Mouse (Mus musculus): ENCODE data around the gene Bmp2. TPM values are rescaled to one million over a fixed set of nuclear protein-coding genes. Genes with fewer than 3 reads are reported as not detected.

Gene Bmp2
- polyA plus RNA-seq (2012; rRNA removed) = 37.7 and 48.4 TPM in 2 replicates

DNA sequence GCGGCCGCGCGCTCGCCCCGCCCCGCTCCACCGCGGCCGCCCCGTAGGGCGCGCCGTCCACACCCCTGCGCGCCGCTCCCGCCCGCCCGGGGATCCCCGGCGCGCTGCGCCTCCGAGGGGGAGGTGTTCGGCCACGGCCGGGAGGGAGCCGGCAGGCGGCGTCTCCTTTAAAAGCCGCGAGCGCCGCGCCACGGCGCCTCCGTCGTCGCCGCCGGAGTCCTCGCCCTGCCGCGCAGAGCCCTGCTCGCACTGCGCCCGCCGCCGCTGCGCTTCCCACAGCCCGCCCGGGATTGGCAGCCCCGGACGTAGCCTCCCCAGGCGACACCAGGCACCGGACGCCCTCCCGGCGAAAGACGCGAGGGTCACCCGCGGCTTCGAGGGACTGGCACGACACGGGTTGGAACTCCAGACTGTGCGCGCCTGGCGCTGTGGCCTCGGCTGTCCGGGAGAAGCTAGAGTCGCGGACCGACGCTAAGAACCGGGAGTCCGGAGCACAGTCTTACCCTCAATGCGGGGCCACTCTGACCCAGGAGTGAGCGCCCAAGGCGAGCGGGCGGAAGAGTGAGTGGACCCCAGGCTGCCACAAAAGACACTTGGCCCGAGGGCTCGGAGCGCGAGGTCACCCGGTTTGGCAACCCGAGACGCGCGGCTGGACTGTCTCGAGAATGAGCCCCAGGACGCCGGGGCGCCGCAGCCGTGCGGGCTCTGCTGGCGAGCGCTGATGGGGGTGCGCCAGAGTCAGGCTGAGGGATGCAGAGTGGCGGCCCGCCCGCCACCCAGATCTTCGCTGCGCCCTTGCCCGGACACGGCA is at the start of gene Bmp2:
TSS of gene Bmp2 (plus strand) at position 129 of the 811 bp plus-strand sequence.

All from colon, adult 2 months (tissue).